22 mouse cellular contexts compared by ENCODE assay signal in the genomic region with DNA sequence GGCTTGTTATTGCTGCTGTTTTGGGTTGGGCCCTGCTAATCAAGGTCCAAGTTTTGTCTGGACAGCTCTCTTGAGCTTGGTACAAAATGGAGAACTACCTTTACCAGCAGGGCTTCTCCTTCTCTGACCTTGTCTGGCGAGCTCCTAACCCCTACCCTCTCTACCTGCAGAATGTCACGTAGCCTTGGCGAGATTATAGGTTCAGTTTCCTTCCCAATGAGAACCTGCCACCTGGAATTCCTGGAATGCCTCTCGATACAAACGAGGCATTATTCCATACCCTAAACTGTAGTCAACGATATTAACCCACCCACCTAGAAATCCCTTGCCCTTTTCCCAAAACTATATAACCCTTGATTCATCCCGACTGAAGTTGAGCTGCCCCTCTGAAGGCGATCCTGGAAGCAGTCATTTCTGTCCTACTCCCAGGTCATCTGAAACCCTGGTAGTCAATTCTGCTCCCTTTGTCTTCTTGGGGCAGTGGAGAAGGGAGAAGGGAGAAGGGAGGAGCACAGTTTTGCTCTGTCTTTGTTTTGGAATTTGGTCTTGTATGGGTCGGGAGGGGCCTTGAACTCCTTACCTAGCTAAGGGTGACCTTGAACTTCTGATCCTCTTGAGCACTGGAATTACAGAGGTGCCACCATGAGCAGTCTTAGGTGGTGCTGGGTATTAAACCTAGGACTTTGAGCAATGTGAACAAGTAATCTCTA. TPM values are rescaled to one million over a fixed set of nuclear protein-coding genes. Genes with fewer than 3 reads are reported as not detected.
DNase-seq lines count a peak whose midpoint lies in the region; TF ChIP-seq lines count a peak whose summit lies in the region.
"Had no signal": no experiment of that assay in that cellular context is flagged by ENCODE, and none has a peak within 500 bp of the region (broad histone marks: within the 10 kb centered on the region; RNA-seq: fewer than 3 reads in every experiment).

No protein-coding gene starts in this region.

- peaks cover 40% of the 10 kb centered on the region for H3K9me3 ChIP-seq in E14TG2a.4 (ENCODE audit: low read length)
- H3K9me3 ChIP-seq: embryonic facial prominence, embryonic 10.5 days; embryonic facial prominence, embryonic 12.5 days; forebrain, embryonic 13.5 days; forebrain, embryonic 15.5 days; G1E had no signal

- whole genome bisulfite sequencing in thymus, adult 2 months, result 93% methylated on average over 9 of the region's 9 CpGs

- no peaks in the 10 kb centered on the region for H3K27me3 ChIP-seq in E14TG2a.4 (ENCODE audit: insufficient read depth, low read length)
- H3K27me3 ChIP-seq in thymus, adult 2 months (ENCODE audit: control insufficient read depth, insufficient read depth, low read length), result no peaks in the 10 kb centered on the region
- H3K27me3 ChIP-seq: embryonic facial prominence, embryonic 12.5 days; forebrain, embryonic 13.5 days; forebrain, embryonic 15.5 days; Patski had no signal

- H3K4me3 ChIP-seq in E14TG2a.4 (replicated peaks; ENCODE audit: low read length), result 0 out of 2 replicates have a peak overlapping the region, but pooled peaks have one; percentile 17
- no peak overlapping the region for H3K4me3 ChIP-seq in thymus, adult 2 months (ENCODE audit: control insufficient read depth, insufficient read depth, low read length)
- H3K4me3 ChIP-seq: embryonic facial prominence, embryonic 10.5 days; embryonic facial prominence, embryonic 12.5 days; forebrain, embryonic 13.5 days; forebrain, embryonic 15.5 days had no signal

- no peak for TF ChIP-seq CTCF in E14TG2a.4 (conservative IDR thresholded peaks at IDR 0.05; ENCODE audit: low read length)
- no peak for TF ChIP-seq CTCF in thymus, adult 2 months (IDR thresholded peaks at IDR 0.05; ENCODE audit: borderline replicate concordance, control insufficient read depth, extremely low read depth, insufficient read depth, low read length, poor library complexity)

- no peak overlapping the region for H3K27ac ChIP-seq in thymus, adult 2 months (ENCODE audit: control insufficient read depth, insufficient read depth, low read length)
- H3K27ac ChIP-seq: embryonic facial prominence, embryonic 10.5 days; embryonic facial prominence, embryonic 12.5 days; forebrain, embryonic 13.5 days; forebrain, embryonic 15.5 days had no signal

- intact Hi-C loops in left cerebral cortex, postnatal 10 days (cut with DNase I), result no loop called here

- 0 out of 2 replicates have a peak, but pooled peaks cover 12% of the 10 kb centered on the region for H3K36me3 ChIP-seq in E14TG2a.4 (ENCODE audit: insufficient read depth, low read length)
- no peaks in the 10 kb centered on the region for H3K36me3 ChIP-seq in thymus, adult 2 months (ENCODE audit: control insufficient read depth, insufficient read depth, low read length)
- H3K36me3 ChIP-seq: embryonic facial prominence, embryonic 10.5 days; embryonic facial prominence, embryonic 12.5 days; forebrain, embryonic 15.5 days; G1E had no signal

- DNase-seq in ES-CJ7 (ENCODE audit: low read depth, low spot score) (peak; percentile 90), R1 (ENCODE audit: low read depth, low spot score) (peak; percentile 88)
- DNase-seq in left cerebral cortex, postnatal 10 days (ENCODE audit: extremely low spot score in 1 of 2, low spot score in 2 of 2), result no peak
- DNase-seq in thymus, adult 2 months, result no peak
- DNase-seq in right cerebral cortex, postnatal 36 days (ENCODE audit: low spot score in 2 of 2), result no peak
- DNase-seq: adrenal gland, adult 8-10 months; adrenal gland, postnatal 14 days; adrenal gland, postnatal 36 days; B cell, adult 2 months; cerebellum, adult 11-12 months; cerebellum, adult 2 months; cerebellum, adult 9-10 months; cerebellum, postnatal 10 days; cerebellum, postnatal 25 days; forebrain, postnatal 0 days had no signal

- H3K4me1 ChIP-seq in E14TG2a.4 (replicated peaks; ENCODE audit: low read depth, low read length), result peaks cover 61% of the 10 kb centered on the region
- no peaks in the 10 kb centered on the region for H3K4me1 ChIP-seq in thymus, adult 2 months (replicated peaks; ENCODE audit: control insufficient read depth, insufficient read depth, low read length)
- H3K4me1 ChIP-seq: embryonic facial prominence, embryonic 12.5 days; forebrain, embryonic 13.5 days; forebrain, embryonic 15.5 days had no signal

- no peak for TF ChIP-seq POLR2A in thymus, adult 2 months (IDR thresholded peaks at IDR 0.05; ENCODE audit: control insufficient read depth, extremely low read depth, insufficient read depth, low read length, poor library complexity)

RNA-seq across cellular contexts. Expression of gene Abhd2, which starts 50.2 kb away (rescaled TPM):
- 100 to 1,000 TPM; 121 to 124 TPM for total RNA-seq in left cerebral cortex, postnatal 10 days (2021)
- 32.5 and 34.0 TPM in 2 replicates for polyA plus RNA-seq in thymus, adult 2 months (2012; rRNA removed)

Comparison
In these comparisons a context has a peak if more than half of its experiments do, and no peak if none do; other contexts are left out.
1. DNase-seq: peak in ES-CJ7 (single experiment) and R1 (single experiment); none in left cerebral cortex, postnatal 10 days (0 of 2), thymus, adult 2 months (single experiment) and right cerebral cortex, postnatal 36 days (0 of 2).